Mouse (Mus musculus): Measurements from ENCODE around the gene Ndufv3. TPM values are rescaled to one million over a fixed set of nuclear protein-coding genes. Genes with fewer than 3 reads are reported as not detected.
"Not testable (repeated sequence)": the region's sequence is repeated elsewhere in the genome, so short reads cannot be mapped to it uniquely, and the experiment has no call there.

Ndufv3 gene
- polyA plus RNA-seq, 1 experiment from 2014 or later, result 457 TPM

DNA sequence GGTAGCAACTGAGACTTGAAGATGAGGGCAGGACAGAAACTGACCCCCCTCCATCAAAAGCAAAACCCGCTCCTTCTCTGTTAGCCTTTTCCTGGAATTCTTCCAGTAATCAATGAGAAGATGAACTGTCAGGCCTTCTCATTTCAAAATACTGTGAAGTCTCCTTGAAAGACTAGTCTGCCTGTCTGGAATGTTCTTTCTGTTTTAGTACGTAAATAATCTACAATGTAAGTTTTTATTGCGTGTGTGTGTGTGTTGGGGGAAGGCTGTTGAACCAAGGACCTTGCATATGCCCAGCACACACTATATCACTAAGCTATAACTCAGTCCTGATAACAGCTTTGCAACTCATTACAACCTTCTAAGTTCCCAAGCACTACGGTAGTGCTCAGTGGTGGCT, 5.2 kb downstream of the Ndufv3 start:
- ATAC-seq (no peak), DNase-seq (ENCODE audit: low spot score) (no peak)
- Histone ChIP-seq H3K27me3 (replicated peaks; ENCODE audit: control insufficient read depth, insufficient read depth, low read length) (no peaks in the 10 kb centered on the region), H3K9ac (ENCODE audit: low read length) (no peak overlapping the region), H3K27ac (ENCODE audit: low read depth, low read length) (no peak overlapping the region), H3K4me1 (ENCODE audit: control insufficient read depth, insufficient read depth, low read length) (peaks cover 7% of the 10 kb centered on the region; the same call in 1 of the 2 replicates), H3K4me3 (ENCODE audit: low read depth, low read length) (no peak overlapping the region), H3K36me3 (ENCODE audit: control insufficient read depth, insufficient read depth, low read length) (peaks cover 30% of the 10 kb centered on the region), H3K4me2 (ENCODE audit: low read length) (no peak overlapping the region), H3K9me3 (replicated peaks; ENCODE audit: control insufficient read depth, low read length) (no peaks in the 10 kb centered on the region)
- 95% methylated on average over 4 of the region's 4 CpGs for WGBS

- H3K9me3 ChIP-seq (replicated peaks; ENCODE audit: control insufficient read depth, low read length), result no peaks in the 10 kb centered on the region
- H3K36me3 ChIP-seq (ENCODE audit: control insufficient read depth, insufficient read depth, low read length), result peaks cover 35% of the 10 kb centered on the region
These were observed 5.9 kb downstream of the Ndufv3 start for GRCm38 (mm10) chr17:31525816-31526215.

GRCm38 (mm10) chr17:31529314-31529713, 9.4 kb downstream of the Ndufv3 start:
- no peak overlapping the region for H3K9ac ChIP-seq (ENCODE audit: low read length)
- H3K36me3 ChIP-seq (ENCODE audit: control insufficient read depth, insufficient read depth, low read length), result peaks cover 39% of the 10 kb centered on the region
- DNase-seq (ENCODE audit: low spot score) (peak; percentile 85), ATAC-seq (peak; percentile 79)
- WGBS, result 20% methylated on average over 15 of the region's 15 CpGs
- H3K9me3 ChIP-seq (replicated peaks; ENCODE audit: control insufficient read depth, low read length), result no peaks in the 10 kb centered on the region
- H3K4me3 ChIP-seq (ENCODE audit: low read depth, low read length), result no peak overlapping the region
- no peak overlapping the region for H3K27ac ChIP-seq (ENCODE audit: low read depth, low read length)
- H3K27me3 ChIP-seq (replicated peaks; ENCODE audit: control insufficient read depth, insufficient read depth, low read length), result no peaks in the 10 kb centered on the region
- peak overlapping the region; percentile 28; the same call in 1 of the 2 replicates for H3K4me2 ChIP-seq (ENCODE audit: low read length)
- H3K4me1 ChIP-seq (ENCODE audit: control insufficient read depth, insufficient read depth, low read length), result no peaks in the 10 kb centered on the region

More at GRCm38 (mm10) chr17:31525816-31526215, 5.9 kb downstream of the Ndufv3 start:
- no peak for ATAC-seq
- H3K4me2 ChIP-seq (ENCODE audit: low read length), result no peak overlapping the region
- H3K4me1 ChIP-seq (ENCODE audit: control insufficient read depth, insufficient read depth, low read length), result peaks cover 4% of the 10 kb centered on the region; the same call in 1 of the 2 replicates
- DNase-seq (ENCODE audit: low spot score), result no peak
- H3K27me3 ChIP-seq (replicated peaks; ENCODE audit: control insufficient read depth, insufficient read depth, low read length), result no peaks in the 10 kb centered on the region
- no peak overlapping the region for H3K27ac ChIP-seq (ENCODE audit: low read depth, low read length)
- no peak overlapping the region for H3K4me3 ChIP-seq (ENCODE audit: low read depth, low read length)
- H3K9ac ChIP-seq (ENCODE audit: low read length), result no peak overlapping the region
- 100% methylated on average over 3 of the region's 3 CpGs for WGBS

GRCm38 (mm10) chr17:31531441-31532158, 11.7 kb downstream of the Ndufv3 start:
- no peak overlapping the region for H3K4me3 ChIP-seq (ENCODE audit: low read depth, low read length)
- no peaks in the 10 kb centered on the region for H3K27me3 ChIP-seq (replicated peaks; ENCODE audit: control insufficient read depth, insufficient read depth, low read length)
- H3K36me3 ChIP-seq (ENCODE audit: control insufficient read depth, insufficient read depth, low read length), result peaks cover 39% of the 10 kb centered on the region
- no peak for DNase-seq (ENCODE audit: low spot score)
- H3K9ac ChIP-seq (ENCODE audit: low read length), result no peak overlapping the region
- ATAC-seq, result no peak
- 89% methylated on average over 14 of the region's 14 CpGs for WGBS
- no peaks in the 10 kb centered on the region for H3K9me3 ChIP-seq (replicated peaks; ENCODE audit: control insufficient read depth, low read length)
- no peak overlapping the region for H3K27ac ChIP-seq (ENCODE audit: low read depth, low read length)
- H3K4me1 ChIP-seq (ENCODE audit: control insufficient read depth, insufficient read depth, low read length), result peaks cover 14% of the 10 kb centered on the region
- H3K4me2 ChIP-seq (ENCODE audit: low read length), result no peak overlapping the region

- H3K4me3 ChIP-seq (ENCODE audit: low read depth, low read length); H3K9ac ChIP-seq (ENCODE audit: low read length); H3K9me3 ChIP-seq (replicated peaks; ENCODE audit: control insufficient read depth, low read length); H3K27ac ChIP-seq (ENCODE audit: low read depth, low read length); H3K4me2 ChIP-seq (ENCODE audit: low read length); DNase-seq (ENCODE audit: low spot score); H3K27me3 ChIP-seq (replicated peaks; ENCODE audit: control insufficient read depth, insufficient read depth, low read length); ATAC-seq: not testable (repeated sequence)
- WGBS, result 96% methylated on average over 3 of the region's 4 CpGs
- Histone ChIP-seq H3K36me3 (ENCODE audit: control insufficient read depth, insufficient read depth, low read length) (peaks cover 31% of the 10 kb centered on the region), H3K4me1 (ENCODE audit: control insufficient read depth, insufficient read depth, low read length) (peaks cover 14% of the 10 kb centered on the region)
These were observed 12.4 kb downstream of the Ndufv3 start for GRCm38 (mm10) chr17:31532331-31532730.

DNA sequence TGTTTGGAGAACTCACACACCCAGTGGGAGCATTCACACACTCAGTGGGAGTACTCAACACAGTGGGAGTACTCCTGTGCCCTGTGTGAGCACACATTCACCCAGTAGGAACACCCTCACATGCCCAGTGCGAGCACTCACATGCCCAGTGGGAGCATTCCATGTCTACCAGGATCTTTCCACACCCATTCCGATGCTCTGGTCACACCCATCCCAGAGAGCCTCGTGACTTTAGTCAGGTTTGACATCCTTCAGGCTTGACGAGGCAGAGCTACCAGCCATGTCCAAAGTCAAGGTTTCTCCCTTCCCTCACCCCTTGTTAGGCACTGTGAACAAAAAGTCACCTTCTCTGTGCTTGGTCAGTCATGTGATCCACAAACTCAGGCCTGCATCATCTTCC, 15.4 kb downstream of the Ndufv3 start:
- WGBS, result 64% methylated on average over 4 of the region's 4 CpGs
- H3K4me3 ChIP-seq (ENCODE audit: low read depth, low read length), result no peak overlapping the region
- peak overlapping the region; percentile 99 for H3K27ac ChIP-seq (ENCODE audit: low read depth, low read length)
- no peak for DNase-seq (ENCODE audit: low spot score)
- peak; percentile 54 for ATAC-seq
- H3K9ac ChIP-seq (ENCODE audit: low read length), result peak overlapping the region; percentile 53; the same call in 1 of the 2 replicates
- peaks cover 15% of the 10 kb centered on the region for H3K36me3 ChIP-seq (ENCODE audit: control insufficient read depth, insufficient read depth, low read length)
- no peaks in the 10 kb centered on the region for H3K27me3 ChIP-seq (replicated peaks; ENCODE audit: control insufficient read depth, insufficient read depth, low read length)
- no peaks in the 10 kb centered on the region for H3K9me3 ChIP-seq (replicated peaks; ENCODE audit: control insufficient read depth, low read length)
- peak overlapping the region; percentile 29 for H3K4me2 ChIP-seq (ENCODE audit: low read length)
- H3K4me1 ChIP-seq (ENCODE audit: control insufficient read depth, insufficient read depth, low read length), result peaks cover 14% of the 10 kb centered on the region

DNA sequence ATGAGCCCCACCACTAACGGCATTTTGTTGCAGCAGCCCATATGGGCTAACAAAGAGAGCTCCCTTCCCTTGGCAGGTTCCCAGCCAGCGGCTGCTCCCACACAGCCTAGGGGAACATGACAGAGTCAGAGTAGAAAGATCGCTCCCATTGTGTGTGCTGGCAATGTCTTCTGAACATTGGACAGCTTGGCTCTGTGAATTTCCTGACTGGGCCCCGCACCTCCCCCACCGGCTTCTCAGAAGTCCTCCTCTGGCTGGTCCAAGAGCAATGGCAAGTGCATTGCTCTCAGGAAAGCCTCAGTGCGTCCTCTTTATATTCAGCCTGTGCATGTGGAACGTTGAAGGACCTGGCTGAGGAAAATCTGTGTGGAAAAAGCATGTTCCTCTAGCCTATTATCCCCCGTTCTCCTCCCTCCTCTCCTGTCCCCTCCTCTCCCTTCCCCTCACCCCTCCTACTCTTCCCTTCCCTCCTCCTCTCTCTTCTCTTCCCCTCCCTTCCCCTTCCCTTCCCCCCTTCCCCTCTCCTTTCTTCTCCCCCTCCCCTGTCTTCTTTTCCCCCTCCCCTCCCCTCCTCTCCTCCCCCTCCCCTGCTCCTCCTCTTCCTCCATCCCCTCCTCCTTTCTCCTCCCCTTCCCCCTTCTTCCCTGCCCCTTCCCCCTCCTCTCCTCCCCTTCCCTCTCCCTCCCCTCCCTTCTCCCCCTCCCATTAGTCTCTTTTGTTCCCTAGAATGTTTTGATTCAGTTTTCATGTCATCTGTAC, 16.1 kb downstream of the Ndufv3 start:
- Histone ChIP-seq H3K27me3 (replicated peaks; ENCODE audit: control insufficient read depth, insufficient read depth, low read length) (no peaks in the 10 kb centered on the region), H3K4me1 (ENCODE audit: control insufficient read depth, insufficient read depth, low read length) (peaks cover 14% of the 10 kb centered on the region), H3K36me3 (ENCODE audit: control insufficient read depth, insufficient read depth, low read length) (peaks cover 8% of the 10 kb centered on the region), H3K9ac (ENCODE audit: low read length) (peak overlapping the region; percentile 53; the same call in 1 of the 2 replicates), H3K9me3 (replicated peaks; ENCODE audit: control insufficient read depth, low read length) (no peaks in the 10 kb centered on the region), H3K27ac (ENCODE audit: low read depth, low read length) (peak overlapping the region; percentile 99), H3K4me2 (ENCODE audit: low read length) (peak overlapping the region; percentile 29), H3K4me3 (ENCODE audit: low read depth, low read length) (no peak overlapping the region)
- 7% methylated on average over 8 of the region's 8 CpGs for WGBS
- ATAC-seq (peak; percentile 97), DNase-seq (ENCODE audit: low spot score) (peak; percentile 96)

GRCm38 (mm10) chr17:31540101-31540500, 20.2 kb downstream of the Ndufv3 start:
- Histone ChIP-seq H3K27ac (ENCODE audit: low read depth, low read length) (no peak overlapping the region), H3K9me3 (replicated peaks; ENCODE audit: control insufficient read depth, low read length) (no peaks in the 10 kb centered on the region), H3K36me3 (ENCODE audit: control insufficient read depth, insufficient read depth, low read length) (no peaks in the 10 kb centered on the region), H3K27me3 (replicated peaks; ENCODE audit: control insufficient read depth, insufficient read depth, low read length) (no peaks in the 10 kb centered on the region), H3K4me2 (ENCODE audit: low read length) (no peak overlapping the region), H3K4me1 (ENCODE audit: control insufficient read depth, insufficient read depth, low read length) (peaks cover 10% of the 10 kb centered on the region), H3K9ac (ENCODE audit: low read length) (no peak overlapping the region), H3K4me3 (ENCODE audit: low read depth, low read length) (no peak overlapping the region)
- 58% methylated on average over 3 of the region's 3 CpGs for WGBS
- DNase-seq (ENCODE audit: low spot score), result no peak
- no peak for ATAC-seq

All from forebrain, embryonic 14.5 days (tissue).